Mouse (Mus musculus) embryo, embryonic 9.5 days (tissue): ENCODE measurements around the gene Mrgprh.
A peak's percentile ranks its signal among the peaks of the same experiment; 100 is the strongest.
"Not testable (repeated sequence)": the region's sequence is repeated elsewhere in the genome, so short reads cannot be mapped to it uniquely, and the experiment has no call there.

Experiments
- DNase-seq: peaks from one replicate; pipeline ENCODE4 v3.0.0-alpha.2; 2017; ENCODE audit errors: extremely low spot score

The Mrgprh gene

DNA sequence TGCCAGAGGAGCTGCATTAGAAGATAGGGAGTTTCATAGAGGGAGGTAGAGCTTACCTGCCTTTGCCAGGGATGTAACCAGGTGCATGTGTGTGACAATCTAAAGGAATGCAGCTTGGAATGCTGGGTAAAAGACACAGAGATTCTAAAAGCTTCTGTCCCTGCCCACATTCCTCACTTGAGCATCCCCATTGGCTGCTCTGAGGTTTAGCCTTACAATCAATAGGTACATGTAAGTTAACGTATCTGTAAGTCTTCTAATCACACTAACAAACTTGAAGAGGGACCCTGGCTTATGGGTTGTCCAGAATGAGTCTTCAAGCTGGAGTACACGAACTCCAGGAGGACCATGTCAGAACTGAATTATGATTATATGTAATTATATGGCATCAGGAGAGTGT, 7.8 kb upstream of the Mrgprh start, which contains the start of gene Mas1:
TSS of gene Mas1 (minus strand) at position 101 of the 400 bp plus-strand sequence.
- no peak for DNase-seq

DNA sequence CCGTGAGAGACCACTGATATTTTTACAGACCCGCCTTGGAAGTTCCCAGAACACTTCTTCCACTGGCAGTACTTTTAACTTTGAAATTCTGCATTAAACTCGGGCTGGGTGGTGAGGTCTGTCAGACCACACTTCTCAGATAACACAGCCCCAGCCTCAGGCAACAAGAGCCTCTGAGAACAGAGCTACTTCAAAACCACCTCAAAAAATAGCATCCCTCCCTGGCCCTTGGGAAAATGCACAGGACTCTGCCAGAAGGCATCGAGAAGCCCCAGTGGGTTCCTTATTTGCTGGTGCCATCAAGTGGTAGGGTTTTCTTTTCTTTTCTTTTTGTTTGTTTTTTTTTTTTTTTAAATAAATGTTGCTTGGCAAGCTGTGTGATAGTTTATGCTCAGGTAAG, 7.2 kb upstream of the Mrgprh start:
- no peak for DNase-seq

DNA sequence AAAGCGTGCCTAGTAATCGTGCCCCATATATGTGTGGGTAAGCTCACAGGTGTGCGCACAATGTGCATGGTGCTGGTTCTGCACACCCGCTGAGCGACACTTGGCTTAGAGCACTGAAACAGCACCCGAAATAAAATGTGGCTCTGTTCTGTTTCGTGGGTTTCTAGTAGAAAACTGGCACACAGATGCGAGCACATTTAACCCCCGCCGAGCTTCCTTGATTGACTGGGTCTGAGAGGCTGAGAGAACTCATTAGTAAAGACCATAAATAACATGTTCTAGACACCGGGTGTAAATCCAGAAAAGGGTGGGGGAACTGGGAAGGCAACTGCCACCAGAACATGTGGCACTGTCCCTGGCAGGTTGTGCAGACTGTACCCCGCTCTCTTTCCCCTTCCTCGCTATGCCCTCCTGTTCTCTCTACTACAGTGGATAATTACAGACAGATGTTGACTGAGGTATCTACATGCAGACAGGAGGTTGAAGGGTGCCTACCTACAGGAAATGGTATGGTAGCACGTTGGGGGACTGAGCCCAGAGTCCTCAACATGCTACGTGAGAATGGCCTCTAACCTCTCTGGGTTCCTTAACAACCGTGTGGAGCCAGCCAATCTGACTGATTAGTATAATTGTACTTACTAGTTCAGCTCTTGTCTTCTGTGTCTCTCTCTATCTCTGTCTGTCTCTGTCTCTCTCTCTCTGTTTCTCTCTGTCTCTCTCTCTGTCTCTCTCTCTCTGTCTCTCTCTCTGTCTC, 3.4 kb upstream of the Mrgprh start:
- DNase-seq = no peak

DNA sequence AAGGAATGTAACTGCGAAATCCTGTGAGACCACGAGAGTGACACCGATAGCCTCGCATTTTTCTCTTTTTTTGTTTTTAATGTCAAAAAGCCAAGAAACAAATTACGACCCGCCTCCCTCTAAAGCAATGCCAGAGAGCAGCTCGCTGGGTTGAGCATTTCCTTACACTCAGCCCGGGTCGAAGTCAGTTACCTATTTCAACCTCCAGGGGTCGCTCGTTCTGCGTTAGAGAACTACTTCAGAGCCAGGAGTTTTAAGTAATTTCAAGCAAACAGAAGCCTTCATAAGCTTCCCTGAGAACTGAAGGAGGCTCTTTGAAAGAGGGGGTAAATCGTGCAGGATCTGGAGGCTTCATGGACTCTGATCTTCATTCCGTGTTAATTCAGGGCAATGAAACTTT, 4.3 kb downstream of the Mrgprh start:
- DNase-seq = peak; percentile 81

DNA sequence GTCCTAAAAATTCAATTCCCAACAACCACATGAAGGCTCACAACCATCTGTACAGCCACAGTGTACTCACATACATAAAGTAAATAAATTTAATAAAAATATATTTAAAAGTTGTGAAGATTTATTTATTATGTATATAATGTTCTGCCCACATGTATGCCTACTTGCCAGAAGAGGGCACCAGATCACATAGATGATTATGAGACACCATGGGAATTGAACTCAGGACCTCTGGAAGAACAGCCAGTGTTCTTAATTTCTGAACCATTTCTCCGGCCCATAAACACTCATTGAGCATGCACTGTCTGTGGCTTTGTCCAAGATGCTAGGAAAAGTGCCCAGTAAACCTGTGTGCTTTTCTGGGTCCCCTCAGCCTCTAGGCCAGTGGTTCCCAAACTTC, 5.4 kb downstream of the Mrgprh start:
- no peak for DNase-seq

DNA sequence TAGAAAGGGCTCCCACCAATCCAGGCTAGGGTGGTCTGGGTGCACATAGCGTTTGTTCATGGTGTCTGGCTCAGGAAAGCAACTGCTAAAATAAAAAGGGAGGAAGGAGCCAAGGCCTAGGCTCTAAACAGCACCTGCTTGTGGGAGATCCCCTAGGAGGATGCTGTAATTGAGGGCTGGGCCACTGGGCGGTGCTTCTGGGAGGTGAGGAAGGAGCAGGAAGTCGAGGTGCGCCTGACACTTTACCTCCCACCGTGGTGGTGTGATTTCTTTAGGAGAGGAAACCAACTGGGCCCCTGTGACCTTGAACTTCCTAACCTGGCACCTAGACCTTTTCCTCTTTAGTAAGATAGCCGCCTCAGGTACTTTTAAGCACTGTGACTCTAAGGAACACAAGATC, 10.8 kb downstream of the Mrgprh start:
- no peak for DNase-seq

DNA sequence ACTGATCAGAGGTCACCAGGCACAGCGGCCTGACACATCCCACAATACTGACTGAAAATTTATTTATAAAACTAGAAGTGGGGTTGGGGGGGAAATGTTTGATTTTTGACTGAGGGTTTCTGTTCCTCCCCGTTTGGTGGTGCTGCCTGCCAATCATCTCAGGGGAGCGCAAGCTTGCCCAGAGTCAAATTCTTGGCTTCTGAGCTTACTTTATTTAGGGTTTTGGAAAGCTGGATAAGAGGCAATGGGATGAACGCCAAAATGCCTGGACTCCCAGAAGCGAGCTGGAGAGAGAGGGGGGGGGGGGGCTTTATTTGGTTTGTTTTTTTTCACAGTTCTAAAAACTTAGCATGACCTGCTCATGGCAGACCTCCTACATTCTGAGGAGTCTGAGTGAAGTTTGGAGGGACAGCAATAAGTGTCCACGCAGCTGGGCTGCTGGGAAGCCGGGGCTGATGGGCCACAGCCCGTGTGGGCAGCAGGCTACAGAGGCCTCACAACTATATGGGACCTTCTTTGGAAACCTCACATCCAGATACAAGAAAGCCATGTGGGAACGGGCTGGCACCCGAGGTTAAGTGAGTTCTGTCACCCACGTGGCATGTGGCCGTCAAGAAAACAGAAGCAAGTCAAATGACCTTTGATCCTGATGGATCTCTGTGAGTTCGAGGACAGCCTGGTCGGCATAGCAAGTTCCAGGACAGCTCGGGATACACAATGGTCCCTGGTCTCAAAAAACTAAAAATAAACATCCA, 11.4 kb downstream of the Mrgprh start:
- no peak for DNase-seq

DNA sequence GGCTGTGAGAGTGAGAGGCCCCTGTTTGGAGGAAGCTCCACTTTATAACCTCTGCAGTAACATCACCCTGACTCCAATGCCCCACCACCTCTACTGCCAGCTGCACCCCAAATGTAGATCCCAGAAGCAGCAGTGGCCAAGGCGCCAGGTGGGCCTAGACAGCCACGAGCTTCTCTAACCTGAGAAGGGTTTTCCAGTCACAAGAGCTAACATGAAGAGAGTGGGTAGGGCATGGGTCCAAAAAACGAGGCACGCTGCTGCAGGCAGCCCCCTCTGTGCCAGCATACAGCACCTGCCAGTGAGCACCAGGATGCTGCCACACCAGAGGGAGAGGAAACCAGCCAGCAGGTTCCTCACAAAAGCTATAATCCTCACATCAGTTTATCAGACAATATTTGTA, 15.2 kb downstream of the Mrgprh start:
- DNase-seq = no peak

DNA sequence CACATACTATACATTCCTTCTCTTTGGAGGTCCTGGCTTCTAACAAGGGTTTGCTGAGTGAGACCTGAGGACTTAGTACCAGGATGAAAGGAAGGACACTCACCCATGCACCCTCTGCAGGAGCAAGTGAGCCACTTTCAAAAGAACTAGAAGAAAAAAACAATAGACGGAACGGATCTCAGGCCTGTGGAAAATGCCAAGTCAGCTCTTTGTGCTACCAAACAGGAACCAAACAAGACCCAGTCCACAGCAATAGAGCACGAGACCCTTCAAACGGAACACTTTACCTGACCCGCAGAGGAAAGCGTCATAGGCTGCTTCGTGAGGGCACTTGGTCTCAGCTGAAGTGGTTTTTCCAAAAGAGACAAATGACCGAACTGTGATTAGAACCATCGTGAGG, 16.2 kb downstream of the Mrgprh start:
- no peak for DNase-seq

DNA sequence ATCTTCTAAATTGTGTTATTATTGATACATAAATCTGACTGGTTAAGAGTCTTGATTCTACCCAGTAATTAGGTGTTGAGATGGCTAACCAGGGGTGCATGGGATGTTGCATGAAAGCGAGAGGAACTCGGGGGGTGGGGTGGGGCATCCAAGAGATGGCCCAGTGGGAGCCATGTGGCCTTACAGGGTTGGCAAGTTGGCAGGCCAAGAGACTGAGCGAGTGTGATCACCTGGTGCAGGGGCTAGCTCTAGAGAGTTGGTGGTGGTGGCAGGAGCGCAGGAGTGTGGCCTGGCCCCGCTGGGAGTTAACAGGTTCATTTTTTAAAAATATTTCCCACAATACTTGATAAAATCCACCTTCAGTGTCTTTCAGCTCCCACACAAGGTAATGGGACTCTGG, 21.8 kb downstream of the Mrgprh start:
- DNase-seq = no peak

DNA sequence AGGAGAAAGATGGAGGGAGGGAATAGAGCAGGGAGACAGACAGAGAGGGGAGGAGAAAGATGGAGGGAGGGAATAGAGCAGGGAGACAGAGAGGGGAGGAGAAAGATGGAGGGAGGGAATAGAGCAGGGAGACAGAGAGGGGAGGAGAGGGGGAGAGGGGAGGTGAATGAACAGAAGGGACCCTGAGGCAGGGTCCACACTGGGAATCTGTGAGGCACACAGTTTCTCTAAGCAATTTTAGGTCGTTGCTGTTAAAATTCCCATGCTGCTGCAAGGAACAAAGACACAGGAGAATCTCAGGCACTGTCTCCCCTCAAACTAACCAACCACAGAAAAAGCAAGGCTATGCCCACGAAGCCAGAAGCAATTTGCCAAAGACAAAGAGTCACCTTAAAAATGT, 22.8 kb downstream of the Mrgprh start:
- not testable (repeated sequence) for DNase-seq

DNA sequence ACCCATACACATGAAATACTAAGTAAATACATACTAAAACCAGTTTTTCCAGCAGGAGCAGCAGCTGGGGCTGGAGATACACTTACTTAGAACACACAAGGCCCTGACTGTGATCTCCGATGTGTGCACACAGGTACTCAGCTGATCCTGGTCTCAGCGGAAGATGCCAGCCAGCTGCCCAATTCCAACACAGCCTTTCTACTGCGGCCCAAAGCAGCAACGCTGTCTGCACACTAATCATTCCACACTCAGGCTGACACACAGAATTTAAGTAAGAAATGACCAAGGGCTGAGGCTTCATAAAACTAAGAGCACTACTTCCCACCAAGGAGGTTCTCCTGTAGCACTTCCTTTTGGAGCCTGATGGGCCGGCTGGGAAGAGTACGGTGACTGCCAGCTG, 26.5 kb downstream of the Mrgprh start:
- DNase-seq = no peak

DNA sequence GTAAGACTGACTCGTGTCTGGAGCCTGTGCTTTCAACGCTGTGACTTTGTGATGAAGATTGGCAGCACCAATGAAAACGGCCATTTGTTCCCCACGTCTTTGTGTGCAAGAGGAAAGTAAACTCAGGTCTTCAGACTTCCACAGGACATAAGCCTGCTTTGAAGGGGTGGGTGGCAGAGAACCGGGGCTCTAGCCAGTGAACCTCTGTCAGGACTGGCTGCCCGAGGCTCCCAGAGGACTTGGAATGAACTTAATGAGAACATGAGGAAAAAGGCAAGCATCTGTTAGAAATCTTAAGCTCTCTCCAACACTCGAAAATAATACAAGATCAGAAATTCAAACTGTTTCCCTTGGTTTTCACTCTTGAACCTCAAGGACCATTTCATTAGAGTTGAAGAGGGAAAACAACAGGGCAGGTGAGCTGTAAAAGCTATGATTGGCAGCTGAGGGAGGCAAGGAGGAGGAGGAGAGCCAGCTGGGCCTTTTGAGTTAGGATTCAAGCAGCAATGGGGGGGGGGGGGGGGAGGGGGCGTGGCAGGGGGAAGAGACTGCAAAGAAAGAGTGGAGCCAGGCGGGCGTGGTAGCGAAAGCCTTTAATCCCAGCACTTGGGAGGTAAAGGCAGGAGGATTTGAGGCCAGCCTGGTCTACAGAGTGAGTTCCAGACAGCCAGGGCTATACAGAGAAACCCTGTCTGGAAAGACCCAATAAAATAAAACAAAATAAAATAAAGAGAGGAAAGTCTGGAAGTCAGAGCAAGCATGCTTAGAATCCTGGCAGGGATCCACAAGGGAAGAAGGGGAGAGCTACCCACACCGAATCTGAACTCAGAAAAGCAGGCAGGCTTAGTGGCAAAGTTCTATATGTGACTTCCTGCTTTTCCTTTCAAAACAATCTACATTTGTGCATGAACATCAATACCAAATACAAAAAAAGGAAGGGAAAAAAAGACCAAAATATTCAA, 27.8 kb downstream of the Mrgprh start:
- DNase-seq = peak; percentile 31

DNA sequence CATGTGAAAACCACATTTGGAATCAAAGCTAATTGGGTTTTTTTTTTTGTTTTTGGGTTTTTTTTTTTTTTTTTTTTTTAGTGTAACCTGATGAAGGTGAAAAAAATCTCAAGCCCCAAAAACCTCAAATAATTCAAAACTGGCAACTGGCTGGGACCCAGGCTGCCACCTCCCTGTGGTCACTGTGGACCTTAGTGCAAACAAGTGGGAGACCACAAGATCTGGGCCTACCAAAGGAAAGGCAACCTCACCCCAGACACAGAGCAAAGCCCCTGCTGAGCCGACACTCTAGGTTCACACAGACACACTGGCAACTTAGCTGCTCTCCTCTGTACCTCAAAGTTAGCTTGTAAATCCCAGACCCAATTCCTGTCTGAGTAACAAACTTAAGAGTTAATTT, 28.5 kb downstream of the Mrgprh start:
- no peak for DNase-seq

DNA sequence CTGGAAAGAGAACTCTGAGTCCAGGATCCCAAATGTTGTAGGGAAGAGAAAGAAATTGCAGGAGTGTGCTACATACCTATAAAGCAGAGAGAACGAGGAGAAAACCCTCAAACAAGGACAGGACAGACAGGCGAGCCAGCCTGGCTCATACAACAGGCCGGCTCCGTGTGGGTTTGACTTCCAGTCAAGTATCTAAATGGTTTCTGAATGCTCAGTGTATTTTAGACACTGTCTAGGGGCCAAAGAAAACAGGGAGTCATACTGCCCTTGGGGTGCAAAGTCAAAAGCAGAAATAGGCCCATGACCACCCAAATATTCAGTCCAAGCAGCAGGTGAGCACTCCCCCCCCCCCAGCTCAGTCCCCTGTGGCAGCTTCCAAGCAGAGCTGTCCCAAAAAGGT, 30.0 kb downstream of the Mrgprh start:
- no peak for DNase-seq

DNA sequence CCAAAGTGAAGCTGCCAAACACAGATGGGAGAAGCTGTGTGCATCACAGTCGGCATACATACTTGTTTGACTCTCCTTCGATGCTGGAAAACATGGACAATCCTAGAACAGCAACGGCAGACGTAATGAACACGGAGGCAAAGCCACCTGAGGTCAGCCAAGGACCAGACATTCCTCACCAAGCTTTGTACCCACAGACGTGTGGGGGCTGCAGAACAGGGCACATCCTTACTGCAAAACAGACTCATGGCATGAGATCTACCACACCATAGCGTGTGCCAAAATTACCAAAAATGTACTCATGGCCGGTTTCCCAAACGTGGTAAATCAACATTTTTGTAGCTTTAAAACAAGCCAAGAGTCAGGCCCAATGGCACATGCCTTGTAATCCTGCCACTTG, 30.6 kb downstream of the Mrgprh start:
- DNase-seq = no peak

DNA sequence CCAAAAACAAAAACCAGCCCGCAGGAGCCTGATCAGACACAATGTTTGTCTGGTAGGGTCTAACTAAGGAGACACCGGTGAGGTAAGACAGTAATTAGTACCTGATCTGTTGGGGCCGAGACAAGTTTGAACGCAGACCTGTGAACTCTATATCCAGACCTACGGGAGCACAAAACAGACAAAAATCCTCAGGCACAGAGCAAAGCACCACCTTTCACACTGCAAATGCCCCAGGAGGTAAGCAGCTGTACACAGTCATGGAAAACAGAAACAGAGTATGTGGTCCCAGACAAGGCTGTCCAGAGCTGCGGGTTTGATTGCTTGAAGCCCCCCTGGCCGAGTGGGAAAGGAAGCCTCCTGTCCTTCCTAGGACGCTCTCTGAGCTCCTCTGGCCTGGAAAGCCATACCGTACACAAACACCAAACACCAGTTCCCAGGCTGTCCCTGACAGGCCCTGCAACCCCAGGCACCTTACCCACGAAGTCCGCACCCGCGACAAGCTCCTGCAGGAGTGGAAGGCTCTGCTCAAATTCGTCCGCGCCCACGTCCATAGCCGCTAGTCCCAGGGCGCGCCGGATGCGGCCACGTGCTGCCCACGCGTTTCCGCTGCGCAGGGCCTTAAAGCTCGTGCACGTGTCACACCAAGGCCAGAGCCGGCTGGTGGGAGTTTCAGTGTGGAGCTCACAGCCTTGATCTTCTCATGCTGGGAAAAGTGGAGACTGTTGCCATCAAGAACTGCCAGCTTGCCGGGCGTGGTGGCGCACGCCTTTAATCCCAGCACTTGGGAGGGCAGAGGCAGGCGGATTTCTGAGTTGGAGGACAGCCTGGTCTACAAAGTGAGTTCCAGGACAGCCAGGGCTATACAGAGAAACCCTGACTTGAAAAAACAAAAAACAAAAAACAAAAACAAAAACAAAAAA, 33.8 kb downstream of the Mrgprh start, which contains the start of gene Pnldc1:
TSS of gene Pnldc1 (minus strand) at position 870 of the 920 bp plus-strand sequence.
- no peak for DNase-seq

DNA sequence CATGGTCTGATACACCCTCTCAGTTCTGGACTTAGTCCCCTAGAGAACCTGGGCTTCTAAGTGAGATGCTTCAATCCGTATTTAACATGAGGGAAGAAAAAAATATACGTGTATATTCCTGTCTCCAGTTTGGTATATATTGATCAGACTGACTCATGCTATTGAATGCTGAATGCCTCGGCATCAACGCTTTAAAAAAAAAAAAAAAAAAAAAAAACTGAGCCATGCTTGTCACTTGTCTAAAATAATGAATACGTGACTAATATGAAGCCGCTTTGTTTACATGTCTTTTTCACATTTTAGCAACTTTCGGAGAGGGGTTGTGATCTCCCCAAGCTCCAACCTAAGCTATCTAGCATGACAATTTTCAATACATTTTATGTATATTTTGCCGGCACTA, 34.6 kb downstream of the Mrgprh start:
- no peak for DNase-seq

DNA sequence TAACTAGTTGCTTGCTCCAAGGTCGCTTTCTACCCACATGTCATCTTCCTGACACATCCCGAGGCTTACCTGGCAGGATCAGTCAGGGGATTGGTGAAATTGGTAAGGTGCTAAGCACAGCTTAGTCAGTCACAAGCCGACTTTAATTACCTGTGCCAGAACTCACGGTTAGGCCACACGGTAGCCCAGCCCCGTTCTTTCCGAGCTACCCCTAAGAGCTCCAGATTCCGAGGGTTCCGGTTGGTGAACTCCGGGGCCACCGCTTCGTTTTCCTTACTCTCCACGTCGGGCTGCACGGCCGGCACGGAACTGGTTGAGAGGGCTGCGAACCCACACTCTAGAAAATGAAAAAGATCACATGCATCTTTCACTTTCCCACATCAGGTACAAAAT, 39.6 kb downstream of the Mrgprh start, which contains the start of gene Tcp1:
TSS of gene Tcp1 (plus strand) at position 214 of the 393 bp plus-strand sequence.
- no peak for DNase-seq

DNA sequence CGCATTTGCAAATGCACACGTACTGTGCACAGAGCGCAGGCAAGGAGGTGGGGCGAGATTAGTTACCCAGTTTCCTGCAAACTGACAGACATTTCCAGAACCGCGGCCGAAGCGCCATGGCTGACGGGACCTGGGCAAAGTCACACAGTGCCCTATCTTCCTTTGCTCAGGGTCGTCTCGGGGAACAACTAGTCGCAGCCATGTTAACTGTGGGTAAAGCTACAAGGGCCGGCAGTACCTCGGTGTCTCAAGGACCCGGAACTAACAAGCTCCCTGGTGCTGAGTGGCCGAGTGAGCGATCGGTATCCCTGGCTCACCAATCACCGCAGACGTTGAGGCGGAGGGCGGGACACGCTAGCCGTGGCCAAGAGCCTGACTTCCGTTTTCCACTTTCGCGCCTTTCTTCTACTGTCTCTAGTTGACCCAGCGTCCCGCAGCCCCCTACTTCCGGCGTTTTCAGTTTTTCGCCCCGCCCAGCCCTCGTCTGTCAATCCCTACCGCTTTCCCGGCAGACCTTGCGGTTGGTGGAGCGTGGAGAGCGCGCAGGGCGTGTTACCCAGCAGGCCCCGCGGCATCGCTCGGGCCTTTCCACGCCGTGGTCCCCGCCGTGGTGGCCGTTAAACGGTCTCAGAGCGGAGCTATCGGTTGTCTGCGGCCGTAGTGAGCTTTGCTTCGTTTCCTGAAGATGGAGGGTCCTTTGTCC, 40.2 kb downstream of the Mrgprh start, which contains the start of gene Mrpl18:
TSS of gene Mrpl18 (minus strand) at position 465 of the 703 bp plus-strand sequence.
- DNase-seq = peak; percentile 99
